Mouse (Mus musculus): ENCODE results near the gene Gigyf2.

Gene Gigyf2

DNA sequence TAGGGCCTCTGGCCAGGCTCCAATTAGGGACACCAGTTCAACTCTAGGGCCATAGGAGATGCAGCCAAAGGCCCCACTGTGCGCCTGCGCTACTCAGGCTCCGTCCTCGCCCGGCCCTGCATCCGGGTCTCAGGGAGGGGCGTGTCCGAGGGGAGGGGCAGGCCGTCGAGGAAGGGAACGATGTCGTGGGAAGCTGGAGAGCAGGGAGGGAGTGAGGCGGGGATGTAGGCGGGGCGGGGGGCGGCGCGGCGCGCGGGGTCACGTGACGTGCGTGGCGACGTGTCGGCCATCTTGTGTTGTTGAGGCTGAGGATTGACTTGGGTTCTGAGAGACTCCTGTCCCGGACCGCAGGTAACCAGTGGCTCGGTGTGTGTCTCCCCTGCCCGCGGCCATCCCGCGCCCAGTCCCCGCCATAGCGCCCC, at the start of gene Gigyf2:
Gene Gigyf2, plus strand, starts transcription at position 257 of the 422 bp plus-strand sequence.
- no peaks in the 10 kb centered on the region for H3K9me3 ChIP-seq (ENCODE audit: low read length)
- TF ChIP-seq POU5F1 (IDR thresholded peaks at IDR 0.05; ENCODE audit: borderline replicate concordance, low read length) (no peak), CTCF (conservative IDR thresholded peaks at IDR 0.05; ENCODE audit: low read length) (no peak), NANOG (IDR thresholded peaks at IDR 0.05; ENCODE audit: borderline replicate concordance, low read length) (no peak)
- peaks cover 47% of the 10 kb centered on the region for H3K4me1 ChIP-seq (replicated peaks; ENCODE audit: low read depth, low read length)
- peak within 1 kb of the TSS; percentile 99 for H3K4me3 ChIP-seq (replicated peaks; ENCODE audit: low read length)
- peaks cover 13% of the 10 kb centered on the region for H3K36me3 ChIP-seq (ENCODE audit: insufficient read depth, low read length)
- no peaks in the 10 kb centered on the region for H3K27me3 ChIP-seq (ENCODE audit: insufficient read depth, low read length)

GRCm38 (mm10) chr1:87280281-87280680, 46.5 kb upstream of the Gigyf2 start:
- Histone ChIP-seq H3K36me3 (ENCODE audit: insufficient read depth, low read length) (no peaks in the 10 kb centered on the region), H3K4me1 (replicated peaks; ENCODE audit: low read depth, low read length) (peaks cover 25% of the 10 kb centered on the region), H3K27me3 (ENCODE audit: insufficient read depth, low read length) (peaks cover 27% of the 10 kb centered on the region), H3K4me3 (replicated peaks; ENCODE audit: low read length) (no peak overlapping the region), H3K9me3 (ENCODE audit: low read length) (no peaks in the 10 kb centered on the region)
- TF ChIP-seq NANOG (IDR thresholded peaks at IDR 0.05; ENCODE audit: borderline replicate concordance, low read length) (no peak), POU5F1 (IDR thresholded peaks at IDR 0.05; ENCODE audit: borderline replicate concordance, low read length) (no peak), CTCF (conservative IDR thresholded peaks at IDR 0.05; ENCODE audit: low read length) (no peak)

DNA sequence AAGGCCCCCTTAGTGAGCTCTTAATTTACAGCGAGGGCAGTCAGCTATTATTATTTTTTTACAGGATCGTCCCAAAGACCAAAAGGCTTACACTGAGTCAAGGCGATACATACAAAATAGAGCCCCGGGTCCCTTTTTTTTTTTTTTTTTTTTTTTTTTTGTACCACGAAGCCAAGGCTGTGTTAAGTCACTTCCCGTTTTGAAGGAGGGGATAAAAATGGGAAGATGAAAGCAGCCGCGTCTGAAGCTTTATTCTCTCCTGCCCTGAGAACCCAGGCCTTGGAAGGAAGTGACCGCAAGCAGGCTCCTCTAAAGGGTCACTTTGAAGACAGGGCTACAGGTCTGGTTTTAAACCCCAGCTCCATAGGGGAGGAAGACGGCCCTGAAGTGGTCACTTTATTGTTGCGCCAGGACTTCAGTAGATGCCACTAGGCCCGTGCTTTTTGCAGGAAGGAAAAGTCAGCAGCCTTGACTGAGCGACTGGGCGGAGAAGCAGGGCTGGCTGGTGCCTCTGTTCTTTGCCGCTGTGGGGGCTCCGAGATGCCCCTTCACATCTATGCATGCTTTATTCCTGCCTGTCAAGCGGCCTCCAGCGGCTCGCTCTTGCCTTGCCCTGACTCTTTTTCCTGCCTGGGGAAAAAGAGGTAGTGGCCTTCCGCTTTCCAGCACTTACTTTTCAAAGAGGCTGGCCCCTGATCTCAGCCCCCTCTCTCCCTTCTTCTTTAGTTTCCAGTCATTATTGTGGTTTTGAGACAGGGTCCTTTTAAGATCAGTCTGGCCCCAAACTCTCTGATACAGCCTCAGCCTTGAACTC, 45.0 kb upstream of the Gigyf2 start:
- Histone ChIP-seq H3K9me3 (ENCODE audit: low read length) (no peaks in the 10 kb centered on the region), H3K27me3 (ENCODE audit: insufficient read depth, low read length) (peaks cover 13% of the 10 kb centered on the region), H3K36me3 (ENCODE audit: insufficient read depth, low read length) (no peaks in the 10 kb centered on the region), H3K4me3 (replicated peaks; ENCODE audit: low read length) (peak overlapping the region; percentile 69), H3K4me1 (replicated peaks; ENCODE audit: low read depth, low read length) (peaks cover 25% of the 10 kb centered on the region)
- TF ChIP-seq CTCF (conservative IDR thresholded peaks at IDR 0.05; ENCODE audit: low read length) (no peak), NANOG (IDR thresholded peaks at IDR 0.05; ENCODE audit: borderline replicate concordance, low read length) (no peak), POU5F1 (IDR thresholded peaks at IDR 0.05; ENCODE audit: borderline replicate concordance, low read length) (no peak)

- H3K9me3 ChIP-seq (ENCODE audit: low read length) = no peaks in the 10 kb centered on the region
- TF ChIP-seq CTCF (conservative IDR thresholded peaks at IDR 0.05; ENCODE audit: low read length) (peak; percentile 84), NANOG (IDR thresholded peaks at IDR 0.05; ENCODE audit: borderline replicate concordance, low read length) (no peak)
- H3K4me1 ChIP-seq (replicated peaks; ENCODE audit: low read depth, low read length) = peaks cover 30% of the 10 kb centered on the region
- H3K36me3 ChIP-seq (ENCODE audit: insufficient read depth, low read length) = no peaks in the 10 kb centered on the region
- H3K4me3 ChIP-seq (replicated peaks; ENCODE audit: low read length) = peak overlapping the region; percentile 69
- H3K27me3 ChIP-seq (ENCODE audit: insufficient read depth, low read length) = peaks cover 8% of the 10 kb centered on the region
Measured at GRCm38 (mm10) chr1:87282413-87282788, 44.4 kb upstream of the Gigyf2 start.

DNA sequence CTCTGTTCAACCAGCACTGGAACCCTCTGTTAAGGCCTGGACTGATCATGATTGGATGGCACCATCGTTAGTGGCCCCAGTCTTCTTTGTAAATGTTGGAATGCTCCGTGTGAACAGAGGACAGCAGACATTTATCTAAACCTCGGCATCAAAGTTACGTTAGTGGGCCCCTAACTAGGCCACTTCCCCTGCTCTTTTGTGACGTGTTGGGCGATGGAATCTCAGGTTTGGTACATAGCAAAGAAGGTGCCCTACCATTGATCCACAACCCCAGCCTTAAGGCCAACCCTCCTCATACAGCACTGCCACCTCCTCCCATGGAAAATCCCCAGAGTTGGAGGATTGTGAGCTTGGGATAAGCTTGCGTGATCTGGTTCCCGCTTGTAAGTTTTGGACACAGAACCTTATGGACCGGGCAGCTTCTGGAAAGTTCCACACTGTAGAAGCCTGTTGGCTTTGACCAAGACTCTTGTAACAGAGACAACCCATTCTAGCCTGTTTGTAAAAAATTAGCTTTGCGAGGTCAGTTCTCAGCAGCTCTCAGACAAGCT, 43.3 kb upstream of the Gigyf2 start:
- Histone ChIP-seq H3K36me3 (ENCODE audit: insufficient read depth, low read length) (no peaks in the 10 kb centered on the region), H3K4me3 (replicated peaks; ENCODE audit: low read length) (no peak overlapping the region), H3K4me1 (replicated peaks; ENCODE audit: low read depth, low read length) (peaks cover 31% of the 10 kb centered on the region), H3K27me3 (ENCODE audit: insufficient read depth, low read length) (0 out of 2 replicates have a peak, but pooled peaks cover 2% of the 10 kb centered on the region), H3K9me3 (ENCODE audit: low read length) (no peaks in the 10 kb centered on the region)
- TF ChIP-seq NANOG (IDR thresholded peaks at IDR 0.05; ENCODE audit: borderline replicate concordance, low read length) = no peak
- no peak for TF ChIP-seq POU5F1 (IDR thresholded peaks at IDR 0.05; ENCODE audit: borderline replicate concordance, low read length)
- TF ChIP-seq CTCF (conservative IDR thresholded peaks at IDR 0.05; ENCODE audit: low read length) = no peak

DNA sequence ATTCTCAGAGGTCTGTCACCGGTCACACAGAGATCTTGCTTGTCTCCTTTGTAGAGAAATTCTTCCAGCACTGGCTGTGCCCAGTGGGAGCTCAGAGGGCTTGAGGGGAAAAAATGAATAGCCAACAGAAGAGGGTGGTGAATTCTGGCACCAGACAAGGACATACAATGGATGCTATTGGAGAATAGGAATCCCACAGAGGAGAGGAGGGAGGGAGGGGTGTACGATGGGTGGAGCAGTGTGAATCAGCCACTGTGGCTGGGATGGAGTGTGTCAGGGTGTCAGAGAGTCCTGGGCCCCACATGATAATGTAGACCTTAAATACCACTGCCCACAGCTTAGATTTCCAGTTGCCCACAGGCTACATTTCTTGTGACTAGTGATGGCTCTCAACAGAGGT, 39.7 kb upstream of the Gigyf2 start:
- Histone ChIP-seq H3K4me3 (replicated peaks; ENCODE audit: low read length) (no peak overlapping the region), H3K27me3 (ENCODE audit: insufficient read depth, low read length) (0 out of 2 replicates have a peak, but pooled peaks cover 2% of the 10 kb centered on the region), H3K36me3 (ENCODE audit: insufficient read depth, low read length) (no peaks in the 10 kb centered on the region), H3K9me3 (ENCODE audit: low read length) (no peaks in the 10 kb centered on the region), H3K4me1 (replicated peaks; ENCODE audit: low read depth, low read length) (peaks cover 39% of the 10 kb centered on the region)
- no peak for TF ChIP-seq POU5F1 (IDR thresholded peaks at IDR 0.05; ENCODE audit: borderline replicate concordance, low read length)
- no peak for TF ChIP-seq CTCF (conservative IDR thresholded peaks at IDR 0.05; ENCODE audit: low read length)
- no peak for TF ChIP-seq NANOG (IDR thresholded peaks at IDR 0.05; ENCODE audit: borderline replicate concordance, low read length)

GRCm38 (mm10) chr1:87291416-87291815, 35.4 kb upstream of the Gigyf2 start:
- Histone ChIP-seq H3K4me1 (replicated peaks; ENCODE audit: low read depth, low read length) (peaks cover 39% of the 10 kb centered on the region), H3K27me3 (ENCODE audit: insufficient read depth, low read length) (no peaks in the 10 kb centered on the region), H3K9me3 (ENCODE audit: low read length) (no peaks in the 10 kb centered on the region), H3K4me3 (replicated peaks; ENCODE audit: low read length) (no peak overlapping the region), H3K36me3 (ENCODE audit: insufficient read depth, low read length) (no peaks in the 10 kb centered on the region)
- TF ChIP-seq CTCF (conservative IDR thresholded peaks at IDR 0.05; ENCODE audit: low read length) (no peak), NANOG (IDR thresholded peaks at IDR 0.05; ENCODE audit: borderline replicate concordance, low read length) (no peak), POU5F1 (IDR thresholded peaks at IDR 0.05; ENCODE audit: borderline replicate concordance, low read length) (no peak)

DNA sequence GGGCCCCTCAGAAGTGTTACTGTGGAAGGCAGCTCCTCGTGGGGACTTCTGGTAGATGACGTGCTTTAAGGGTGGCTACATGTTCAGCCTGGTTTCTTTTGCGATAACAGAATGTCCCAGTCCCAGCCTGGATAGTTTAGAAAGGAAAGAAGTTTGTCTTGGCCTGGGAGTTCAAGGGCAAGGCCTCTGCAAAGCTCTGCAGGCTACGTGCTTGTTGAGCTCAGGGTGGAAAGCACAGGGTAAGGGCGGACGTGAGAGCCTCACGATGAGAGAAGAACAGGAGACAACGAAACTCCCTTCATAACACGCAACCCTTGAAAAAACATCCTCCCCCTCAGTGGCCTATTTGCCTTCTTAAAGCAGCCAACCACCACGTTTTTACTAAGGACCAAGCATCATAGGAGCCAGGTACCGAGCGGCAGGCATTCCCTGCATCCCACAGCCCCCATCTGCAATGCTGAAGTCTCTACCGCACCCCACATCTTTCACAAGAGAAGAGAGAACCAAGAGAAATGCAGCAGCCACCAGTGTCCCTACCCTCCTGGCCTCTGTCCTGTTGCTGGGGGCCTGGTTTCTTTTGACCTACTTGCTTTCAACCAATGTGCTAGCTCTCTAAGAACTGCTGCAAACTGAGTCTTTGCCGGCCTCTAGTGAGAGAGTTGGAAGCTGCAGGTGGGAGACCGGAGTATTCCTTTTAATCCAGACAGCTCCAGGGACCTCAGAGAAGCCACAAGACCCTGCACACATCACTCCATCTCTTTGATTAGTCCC, 34.2 kb upstream of the Gigyf2 start:
- Histone ChIP-seq H3K4me3 (replicated peaks; ENCODE audit: low read length) (no peak overlapping the region), H3K4me1 (replicated peaks; ENCODE audit: low read depth, low read length) (peaks cover 45% of the 10 kb centered on the region), H3K36me3 (ENCODE audit: insufficient read depth, low read length) (no peaks in the 10 kb centered on the region), H3K27me3 (ENCODE audit: insufficient read depth, low read length) (no peaks in the 10 kb centered on the region), H3K9me3 (ENCODE audit: low read length) (no peaks in the 10 kb centered on the region)
- TF ChIP-seq CTCF (conservative IDR thresholded peaks at IDR 0.05; ENCODE audit: low read length) (peak; percentile 56), NANOG (IDR thresholded peaks at IDR 0.05; ENCODE audit: borderline replicate concordance, low read length) (no peak)
